In the genomic region with DNA sequence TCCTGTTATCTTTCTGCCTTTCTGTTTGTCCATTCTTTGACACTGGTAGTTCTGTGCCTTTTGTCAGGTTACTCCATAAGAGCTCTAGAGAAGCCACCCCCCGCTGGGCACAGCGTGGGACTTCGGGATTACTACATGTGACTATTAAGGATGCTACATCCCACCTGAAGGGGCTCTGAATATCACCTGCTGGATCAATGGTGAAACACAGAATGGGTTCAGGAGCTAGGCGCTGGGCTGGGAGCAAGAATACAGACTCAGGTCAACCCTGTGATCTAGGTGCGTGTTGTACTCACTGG, we compare ENCODE assay signal across 8 mouse cellular contexts. TPM values are rescaled to one million over a fixed set of nuclear protein-coding genes. Genes with fewer than 3 reads are reported as not detected.
DNase-seq lines count a peak whose midpoint lies in the region; ATAC-seq lines count a peak whose summit lies in the region.

No protein-coding gene starts in this region.

- H3K27me3 ChIP-seq in intestine, embryonic 14.5 days (replicated peaks; ENCODE audit: control insufficient read depth, insufficient read depth, low read length): no peaks in the 10 kb centered on the region
- H3K27me3 ChIP-seq in intestine, embryonic 16.5 days (replicated peaks; ENCODE audit: control insufficient read depth, insufficient read depth, low read length): no peaks in the 10 kb centered on the region
- H3K27me3 ChIP-seq in liver, embryonic 11.5 days (replicated peaks; ENCODE audit: control insufficient read depth, insufficient read depth, low read length): no peaks in the 10 kb centered on the region; the same call in 1 of the 2 replicates

- no peaks in the 10 kb centered on the region for H3K36me3 ChIP-seq in intestine, embryonic 14.5 days (ENCODE audit: control insufficient read depth, insufficient read depth, low read length)
- no peaks in the 10 kb centered on the region for H3K36me3 ChIP-seq in intestine, embryonic 16.5 days (ENCODE audit: control insufficient read depth, insufficient read depth, low read length)
- H3K36me3 ChIP-seq in liver, embryonic 11.5 days (ENCODE audit: control insufficient read depth, insufficient read depth, low read length): no peaks in the 10 kb centered on the region

- no peak for ATAC-seq in intestine, embryonic 14.5 days (replicated peaks; ENCODE audit: low FRiP score, low TSS enrichment, low read depth)
- ATAC-seq in intestine, embryonic 16.5 days: no peak
- ATAC-seq in liver, embryonic 11.5 days (replicated peaks; ENCODE audit: low FRiP score): no peak
- no peak for ATAC-seq in monocyte, adult 5-6 weeks (replicated peaks; ENCODE audit: insufficient number of reproducible peaks, low FRiP score, low TSS enrichment, poor library complexity, severe bottlenecking)

- no peak for DNase-seq in intestine, embryonic 14.5 days (ENCODE audit: low spot score)
- DNase-seq in CD4-positive helper T cell, adult 2 months (ENCODE audit: low read depth, low spot score): peak; percentile 11
- DNase-seq in R1 (ENCODE audit: low read depth, low spot score): peak; percentile 46
- no peak for DNase-seq in liver, embryonic 11.5 days (ENCODE audit: low spot score)
- DNase-seq in left cerebral cortex, adult 18-20 months (ENCODE audit: low spot score in 2 of 2): no peak
- DNase-seq in layer of hippocampus, adult 9-11 months: no peak

- H3K9ac ChIP-seq in intestine, embryonic 14.5 days (ENCODE audit: low read length): no peak overlapping the region
- no peak overlapping the region for H3K9ac ChIP-seq in intestine, embryonic 16.5 days (ENCODE audit: low read depth, low read length)
- H3K9ac ChIP-seq in liver, embryonic 11.5 days (ENCODE audit: low read depth, low read length): peak overlapping the region; percentile 65

- WGBS in intestine, embryonic 14.5 days: 48% methylated on average over 5 of the region's 5 CpGs
- WGBS in intestine, embryonic 16.5 days: 49% methylated on average over 5 of the region's 5 CpGs
- 45% methylated on average over 5 of the region's 5 CpGs for WGBS in liver, embryonic 11.5 days

- H3K4me2 ChIP-seq in intestine, embryonic 14.5 days (ENCODE audit: low read length): peak overlapping the region; percentile 69
- H3K4me2 ChIP-seq in intestine, embryonic 16.5 days (ENCODE audit: low read depth, low read length): no peak overlapping the region; the same call in 1 of the 2 replicates
- H3K4me2 ChIP-seq in liver, embryonic 11.5 days: peak overlapping the region; percentile 96

- no peaks in the 10 kb centered on the region for H3K9me3 ChIP-seq in intestine, embryonic 14.5 days (ENCODE audit: control insufficient read depth, low read length)
- H3K9me3 ChIP-seq in intestine, embryonic 16.5 days (ENCODE audit: control insufficient read depth, low read length): no peaks in the 10 kb centered on the region
- no peaks in the 10 kb centered on the region for H3K9me3 ChIP-seq in liver, embryonic 11.5 days (ENCODE audit: control insufficient read depth, low read length)

- no peak overlapping the region for H3K27ac ChIP-seq in intestine, embryonic 14.5 days (ENCODE audit: low read depth)
- no peak overlapping the region for H3K27ac ChIP-seq in intestine, embryonic 16.5 days (ENCODE audit: low read length)
- peak overlapping the region; percentile 62 for H3K27ac ChIP-seq in liver, embryonic 11.5 days (ENCODE audit: low read depth, low read length)

- peaks cover 7% of the 10 kb centered on the region; the same call in 1 of the 2 replicates for H3K4me1 ChIP-seq in intestine, embryonic 14.5 days (replicated peaks; ENCODE audit: control insufficient read depth, insufficient read depth, low read length)
- H3K4me1 ChIP-seq in intestine, embryonic 16.5 days (ENCODE audit: control insufficient read depth, insufficient read depth, low read length): peaks cover 11% of the 10 kb centered on the region; the same call in 1 of the 2 replicates
- H3K4me1 ChIP-seq in liver, embryonic 11.5 days (replicated peaks; ENCODE audit: control insufficient read depth, insufficient read depth, low read length): peaks cover 18% of the 10 kb centered on the region

- H3K4me3 ChIP-seq in intestine, embryonic 14.5 days (ENCODE audit: low read depth, low read length): 0 out of 2 replicates have a peak overlapping the region, but pooled peaks have one; percentile 46
- H3K4me3 ChIP-seq in intestine, embryonic 16.5 days (ENCODE audit: low read length): no peak overlapping the region; the same call in 1 of the 2 replicates
- H3K4me3 ChIP-seq in liver, embryonic 11.5 days (ENCODE audit: low read depth, low read length): peak overlapping the region; percentile 69

RNA-seq across cellular contexts. Expression of gene Sh3bp2, which starts 0.8 kb away (rescaled TPM):
- 5.7 and 7.7 TPM in 2 replicates for polyA plus RNA-seq in intestine, embryonic 14.5 days (2014; fragmentation: Nextera tagmentation; extraction: Ambion mirVana)
- polyA plus RNA-seq in intestine, embryonic 16.5 days (2015; fragmentation: Nextera tagmentation; extraction: Ambion mirVana): 3.4 and 3.7 TPM in 2 replicates
- 5.2 and 8.4 TPM in 2 replicates for polyA plus RNA-seq in liver, embryonic 11.5 days (2014; fragmentation: Nextera tagmentation; extraction: Ambion mirVana)
- 80.1 to 108 TPM (median 88.7 TPM) in 3 replicates for total RNA-seq in monocyte, adult 5-6 weeks (2017)
- 1 to 10 TPM; 2.4 to 2.9 TPM for total RNA-seq in left cerebral cortex, adult 18-20 months (2021)

RNA-seq across cellular contexts. Expression of gene Tnip2, which starts 12.6 kb away (rescaled TPM):
- 12.9 and 19.4 TPM in 2 replicates for polyA plus RNA-seq in intestine, embryonic 14.5 days (2014; fragmentation: Nextera tagmentation; extraction: Ambion mirVana)
- 15.8 and 17.1 TPM in 2 replicates for polyA plus RNA-seq in intestine, embryonic 16.5 days (2015; fragmentation: Nextera tagmentation; extraction: Ambion mirVana)
- polyA plus RNA-seq in liver, embryonic 11.5 days (2014; fragmentation: Nextera tagmentation; extraction: Ambion mirVana): 12.3 and 12.8 TPM in 2 replicates
- 62.3 to 78.2 TPM (median 78.0 TPM) in 3 replicates for total RNA-seq in monocyte, adult 5-6 weeks (2017)
- 10 to 100 TPM; 20.2 to 22.0 TPM for total RNA-seq in left cerebral cortex, adult 18-20 months (2021)

RNA-seq across cellular contexts. Expression of gene Add1, which starts 47.0 kb away (rescaled TPM):
- polyA plus RNA-seq in intestine, embryonic 14.5 days (2014; fragmentation: Nextera tagmentation; extraction: Ambion mirVana): 183 and 184 TPM in 2 replicates
- 138 and 143 TPM in 2 replicates for polyA plus RNA-seq in intestine, embryonic 16.5 days (2015; fragmentation: Nextera tagmentation; extraction: Ambion mirVana)
- polyA plus RNA-seq in liver, embryonic 11.5 days (2014; fragmentation: Nextera tagmentation; extraction: Ambion mirVana): 170 and 186 TPM in 2 replicates
- 174 to 248 TPM (median 209 TPM) in 3 replicates for total RNA-seq in monocyte, adult 5-6 weeks (2017)
- total RNA-seq in left cerebral cortex, adult 18-20 months (2021): 100 to 1,000 TPM; 426 to 440 TPM

Comparison
In these comparisons a context has a peak if more than half of its experiments do, and no peak if none do; other contexts are left out.
1. DNase-seq: peak in CD4-positive helper T cell, adult 2 months (single experiment) and R1 (single experiment); none in intestine, embryonic 14.5 days (single experiment), liver, embryonic 11.5 days (single experiment), left cerebral cortex, adult 18-20 months (0 of 2) and layer of hippocampus, adult 9-11 months (single experiment).